Mouse (Mus musculus) B cell, adult 67 days (primary cell): ENCODE data around the gene Tbc1d2. TPM values are rescaled to one million over a fixed set of nuclear protein-coding genes. Genes with fewer than 3 reads are reported as not detected.

Experiments
- total RNA-seq, 2 experiments: library from RNA; stranded (reverse); gene quantifications; 4 replicates each; pipeline ENCODE4 v1.2.4; 2023

The Tbc1d2 gene
- total RNA-seq, result under 1 TPM; 0.62 to 0.73 TPM

DNA sequence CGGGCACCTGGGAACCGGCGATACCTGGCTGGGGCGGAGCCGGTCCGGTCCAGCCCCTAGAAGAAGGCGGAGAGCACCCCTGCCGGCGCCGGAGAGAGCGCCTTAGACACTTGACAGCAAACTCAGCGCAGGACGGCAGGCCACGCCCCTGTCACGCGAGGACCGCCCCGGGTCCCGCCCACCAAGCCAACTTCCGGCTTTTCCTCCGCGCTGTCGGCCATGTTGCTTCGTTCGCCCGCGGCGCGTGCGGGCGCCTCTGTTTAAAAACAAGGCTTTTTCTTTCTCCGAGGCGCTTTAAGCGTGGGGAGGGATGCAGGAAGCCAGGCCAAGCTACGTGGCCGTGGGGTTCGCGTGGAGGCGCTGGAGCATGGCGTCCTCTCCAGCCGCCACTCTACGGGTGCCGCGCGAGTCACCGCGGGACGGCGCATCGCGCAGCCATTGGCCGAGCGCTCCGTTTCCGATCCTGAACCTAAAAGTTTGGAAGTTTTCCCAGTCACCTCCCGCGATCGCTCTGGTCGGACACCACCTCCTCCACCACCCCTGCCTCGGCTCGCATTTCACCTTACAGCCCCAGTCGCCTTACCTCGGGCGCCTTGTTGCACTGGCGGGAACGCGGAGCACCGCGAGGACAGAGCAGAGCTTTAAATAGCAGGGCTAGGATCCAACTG is at the start of gene Tbc1d2:
Tbc1d2 (minus strand) TSS at position 124 of the 668 bp plus-strand sequence.

DNA sequence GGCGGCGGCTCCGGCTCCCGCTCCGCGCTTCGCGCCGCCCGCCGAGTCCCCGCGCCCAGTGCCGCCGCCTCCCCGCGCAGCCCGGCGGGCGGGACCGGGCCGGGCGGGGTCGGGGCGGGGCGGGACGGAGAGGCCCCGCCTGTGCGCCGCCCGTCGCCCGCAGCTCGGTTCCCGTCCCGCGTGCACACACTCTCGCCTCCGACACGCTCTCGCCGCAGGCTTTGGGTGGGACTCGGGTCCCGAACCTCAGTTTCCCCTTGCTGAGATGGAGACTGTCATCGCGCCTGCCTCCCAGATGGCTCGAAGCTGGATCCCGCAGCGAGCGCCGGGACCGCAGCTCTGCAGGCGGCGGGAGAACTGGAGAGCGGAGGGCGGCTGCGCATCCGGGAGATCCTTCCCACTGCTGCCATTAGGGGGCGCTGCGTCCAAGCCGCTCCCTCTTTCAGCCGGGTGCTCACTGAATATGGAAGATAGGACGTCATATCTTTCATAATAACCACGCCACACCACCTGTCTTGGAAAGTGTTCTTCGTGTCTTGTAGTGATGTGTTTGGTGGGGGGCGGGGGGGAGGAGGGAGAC is 48.1 kb downstream of the Tbc1d2 start, which contains the start of gene Coro2a:
Coro2a (minus strand) TSS at position 359 of the 580 bp plus-strand sequence.

Other genes starting within 250 kb of the Tbc1d2 start
- 1 to 10 TPM in 1 of 2 experiments, under 1 TPM in 1; 0.77 to 2.0 TPM for gene Hemgn, start 236.7 kb downstream of the Tbc1d2 start, total RNA-seq
- 100 to 1,000 TPM; 153 to 170 TPM for gene Anp32b, start 199.3 kb downstream of the Tbc1d2 start, total RNA-seq
- 10 to 100 TPM; 34.3 to 39.5 TPM for gene Nans, start 161.0 kb downstream of the Tbc1d2 start, total RNA-seq
- 10 to 100 TPM; 57.1 to 79.8 TPM for gene Trim14, start 114.1 kb downstream of the Tbc1d2 start, total RNA-seq
- gene Coro2a, start 48.0 kb downstream of the Tbc1d2 start, total RNA-seq, result 10 to 100 TPM; 41.5 to 53.4 TPM